ENCODE assay signal across 8 mouse cellular contexts in genomic region chr8:122442781-122443180, GRCm38 (mm10). TPM values are rescaled to one million over a fixed set of nuclear protein-coding genes. Genes with fewer than 3 reads are reported as not detected.
DNase-seq lines count a peak whose midpoint lies in the region; ATAC-seq and TF ChIP-seq lines count a peak whose summit lies in the region.

No protein-coding gene starts in this region.

- H3K9me3 ChIP-seq in erythroblast, embryonic 14.5 days (ENCODE audit: control insufficient read depth, low read length), result peaks cover 4% of the 10 kb centered on the region
- no peaks in the 10 kb centered on the region for H3K9me3 ChIP-seq in liver, embryonic 12.5 days (replicated peaks)

- TF ChIP-seq CTCF in C2C12 (IDR thresholded peaks at IDR 0.05; ENCODE audit: control insufficient read depth, insufficient read depth, insufficient read length), result no peak

- H3K36me3 ChIP-seq in C2C12 (ENCODE audit: control insufficient read depth, insufficient read depth), result no peaks in the 10 kb centered on the region
- peaks cover 19% of the 10 kb centered on the region for H3K36me3 ChIP-seq in erythroblast, embryonic 14.5 days (ENCODE audit: control insufficient read depth)
- peaks cover 8% of the 10 kb centered on the region for H3K36me3 ChIP-seq in liver, embryonic 12.5 days

- peak; percentile 3; the same call in 1 of the 2 replicates for ATAC-seq in frontal cortex, adult (ENCODE audit: low TSS enrichment)
- peak; percentile 0; the same call in 1 of the 2 replicates for ATAC-seq in liver, embryonic 12.5 days
- ATAC-seq in megakaryocyte progenitor cell, adult 5-6 weeks (replicated peaks; ENCODE audit: poor library complexity), result no peak

- DNase-seq in frontal cortex, adult 2 months (ENCODE audit: extremely low spot score in 1 of 2, low spot score in 1 of 2), result no peak
- DNase-seq in urinary bladder, postnatal 14 days (ENCODE audit: low spot score), result no peak
- no peak for DNase-seq in adrenal gland, postnatal 10 days

- H3K9ac ChIP-seq in liver, embryonic 12.5 days, result peak overlapping the region; percentile 71

- peak overlapping the region; percentile 69 for H3K27ac ChIP-seq in liver, embryonic 12.5 days

- H3K4me2 ChIP-seq in liver, embryonic 12.5 days, result peak overlapping the region; percentile 95

- H3K4me1 ChIP-seq in erythroblast, embryonic 14.5 days (ENCODE audit: control insufficient read depth), result peaks cover 36% of the 10 kb centered on the region
- peaks cover 41% of the 10 kb centered on the region for H3K4me1 ChIP-seq in liver, embryonic 12.5 days

- H3K4me3 ChIP-seq in C2C12 (ENCODE audit: insufficient read depth, poor library complexity, severe bottlenecking), result peak overlapping the region; percentile 56
- H3K4me3 ChIP-seq in erythroblast, embryonic 14.5 days (replicated peaks), result peak overlapping the region; percentile 71
- peak overlapping the region; percentile 71 for H3K4me3 ChIP-seq in liver, embryonic 12.5 days

- no peaks in the 10 kb centered on the region for H3K79me2 ChIP-seq in C2C12 (ENCODE audit: control insufficient read depth, insufficient read depth)

- no peaks in the 10 kb centered on the region for H3K27me3 ChIP-seq in C2C12 (ENCODE audit: control insufficient read depth, insufficient read depth, insufficient read length)
- peaks cover 9% of the 10 kb centered on the region for H3K27me3 ChIP-seq in erythroblast, embryonic 14.5 days (ENCODE audit: control insufficient read depth)
- H3K27me3 ChIP-seq in liver, embryonic 12.5 days (replicated peaks), result peaks cover 17% of the 10 kb centered on the region

- 2% methylated on average over 12 of the region's 12 CpGs for WGBS in liver, embryonic 12.5 days (ENCODE audit: insufficient replicate concordance)

- H3K79me3 ChIP-seq in C2C12 (ENCODE audit: low read depth), result no peaks in the 10 kb centered on the region

- peak overlapping the region; percentile 76 for H3ac ChIP-seq in C2C12 (ENCODE audit: control insufficient read depth, insufficient read length, low read depth)

TF ChIP-seq in C2C12, 6 proteins besides CTCF, POLR2A, EP300 and RAD21:
- no peak for TF ChIP-seq MYOD1 (IDR thresholded peaks at IDR 0.05; ENCODE audit: control insufficient read depth, insufficient read length, low read depth)
- no peak for TF ChIP-seq FOSL1 (IDR thresholded peaks at IDR 0.05; ENCODE audit: insufficient read depth, low read length, poor library complexity, severe bottlenecking)
- TF ChIP-seq CEBPB (IDR thresholded peaks at IDR 0.05; ENCODE audit: low read depth), result no peak
- TF ChIP-seq MYOG (IDR thresholded peaks at IDR 0.05; ENCODE audit: control insufficient read depth, extremely low read depth, insufficient read length), result no peak
- TF ChIP-seq USF1 (IDR thresholded peaks at IDR 0.05; ENCODE audit: low read depth), result no peak
- TF ChIP-seq MAX (IDR thresholded peaks at IDR 0.05), result no peak
TF ChIP-seq in C2C12: peak in this region for 0.

RNA-seq across cellular contexts. Expression of gene Mvd, which starts 0.4 kb away (rescaled TPM):
- polyA plus RNA-seq in frontal cortex, adult 2 months (2012; rRNA removed), result 31.2 and 35.9 TPM in 2 replicates
- 38.3 TPM for polyA plus RNA-seq in C2C12 (2012; fragmentation: generic; extraction: Trizol)
- 0.17 and 0.19 TPM in 2 replicates for polyA plus RNA-seq in erythroblast, embryonic 14.5 days (2012)
- polyA plus RNA-seq in liver, embryonic 12.5 days (2016; fragmentation: Nextera tagmentation; extraction: Ambion mirVana), result 29.3 and 31.4 TPM in 2 replicates
- 1 to 10 TPM; 7.4 to 8.0 TPM for total RNA-seq in adrenal gland, postnatal 10 days (2021)
- 3.4 and 3.8 TPM in 2 replicates for total RNA-seq in megakaryocyte progenitor cell, adult 5-6 weeks (2015)
- total RNA-seq in megakaryocyte progenitor cell, adult 5-6 weeks (2017), result 3.2 and 5.6 TPM in 2 replicates

RNA-seq across cellular contexts. Expression of gene Cyba, which starts 10.1 kb away (rescaled TPM):
- polyA plus RNA-seq in frontal cortex, adult 2 months (2012; rRNA removed), result 19.4 and 21.5 TPM in 2 replicates
- polyA plus RNA-seq in C2C12 (2012; fragmentation: generic; extraction: Trizol), result not detected
- polyA plus RNA-seq in erythroblast, embryonic 14.5 days (2012), result 5.9 and 9.0 TPM in 2 replicates
- polyA plus RNA-seq in liver, embryonic 12.5 days (2016; fragmentation: Nextera tagmentation; extraction: Ambion mirVana), result 149 and 160 TPM in 2 replicates
- 10 to 100 TPM; 38.6 to 40.1 TPM for total RNA-seq in adrenal gland, postnatal 10 days (2021)
- total RNA-seq in megakaryocyte progenitor cell, adult 5-6 weeks (2015), result 123 and 166 TPM in 2 replicates
- 94.4 and 117 TPM in 2 replicates for total RNA-seq in megakaryocyte progenitor cell, adult 5-6 weeks (2017)

RNA-seq across cellular contexts. Expression of gene Snai3, which starts 17.8 kb away (rescaled TPM):
- polyA plus RNA-seq in frontal cortex, adult 2 months (2012; rRNA removed), result 0.22 and 0.57 TPM in 2 replicates
- polyA plus RNA-seq in C2C12 (2012; fragmentation: generic; extraction: Trizol), result 0.08 TPM
- polyA plus RNA-seq in erythroblast, embryonic 14.5 days (2012), result not detected in 2 replicates
- 0.18 and 0.36 TPM in 2 replicates for polyA plus RNA-seq in liver, embryonic 12.5 days (2016; fragmentation: Nextera tagmentation; extraction: Ambion mirVana)
- 1 to 10 TPM in 1 of 2 experiments, under 1 TPM in 1; 0.27 to 1.5 TPM for total RNA-seq in adrenal gland, postnatal 10 days (2021)
- total RNA-seq in megakaryocyte progenitor cell, adult 5-6 weeks (2015), result 0.30 TPM in 1 of 2 replicates, not detected in the other
- not detected in 2 replicates for total RNA-seq in megakaryocyte progenitor cell, adult 5-6 weeks (2017)

RNA-seq across cellular contexts. Expression of gene Il17c, which starts 21.0 kb away (rescaled TPM):
- polyA plus RNA-seq in frontal cortex, adult 2 months (2012; rRNA removed), result 0.46 and 1.0 TPM in 2 replicates
- polyA plus RNA-seq in C2C12 (2012; fragmentation: generic; extraction: Trizol), result 0.12 TPM
- not detected in 2 replicates for polyA plus RNA-seq in erythroblast, embryonic 14.5 days (2012)
- not detected in 2 replicates for polyA plus RNA-seq in liver, embryonic 12.5 days (2016; fragmentation: Nextera tagmentation; extraction: Ambion mirVana)
- not detected for total RNA-seq in adrenal gland, postnatal 10 days (2021)
- total RNA-seq in megakaryocyte progenitor cell, adult 5-6 weeks (2015), result not detected in 2 replicates
- total RNA-seq in megakaryocyte progenitor cell, adult 5-6 weeks (2017), result not detected in 2 replicates

RNA-seq across cellular contexts. Expression of gene Rnf166, which starts 33.1 kb away (rescaled TPM):
- polyA plus RNA-seq in frontal cortex, adult 2 months (2012; rRNA removed), result 62.3 and 86.3 TPM in 2 replicates
- polyA plus RNA-seq in C2C12 (2012; fragmentation: generic; extraction: Trizol), result 22.7 TPM
- polyA plus RNA-seq in erythroblast, embryonic 14.5 days (2012), result 1.7 and 1.8 TPM in 2 replicates
- 16.6 and 17.3 TPM in 2 replicates for polyA plus RNA-seq in liver, embryonic 12.5 days (2016; fragmentation: Nextera tagmentation; extraction: Ambion mirVana)
- total RNA-seq in adrenal gland, postnatal 10 days (2021), result 10 to 100 TPM; 40.4 to 42.0 TPM
- total RNA-seq in megakaryocyte progenitor cell, adult 5-6 weeks (2015), result 26.6 and 33.3 TPM in 2 replicates
- total RNA-seq in megakaryocyte progenitor cell, adult 5-6 weeks (2017), result 32.8 and 33.2 TPM in 2 replicates

Comparison
In these comparisons a context has a peak if more than half of its experiments do, and no peak if none do; other contexts are left out.
1. RNA of gene Mvd, which starts 0.4 kb away (polyA plus RNA-seq): 38.3 TPM in C2C12 (single experiment), 31.2 to 35.9 TPM in frontal cortex, adult 2 months and 29.3 to 31.4 TPM in liver, embryonic 12.5 days; 0.17 to 0.19 TPM in erythroblast, embryonic 14.5 days; every median in the first group is over 10 times any median in the second.
2. Peak in every context shown above with its lines, with median percentiles within 50 percentile points of each other: H3K4me3 ChIP-seq.